Mouse (Mus musculus): Measurements from ENCODE around the gene Pcnp.
"Not testable (repeated sequence)": the region's sequence is repeated elsewhere in the genome, so short reads cannot be mapped to it uniquely, and the experiment has no call there.

The Pcnp gene

DNA sequence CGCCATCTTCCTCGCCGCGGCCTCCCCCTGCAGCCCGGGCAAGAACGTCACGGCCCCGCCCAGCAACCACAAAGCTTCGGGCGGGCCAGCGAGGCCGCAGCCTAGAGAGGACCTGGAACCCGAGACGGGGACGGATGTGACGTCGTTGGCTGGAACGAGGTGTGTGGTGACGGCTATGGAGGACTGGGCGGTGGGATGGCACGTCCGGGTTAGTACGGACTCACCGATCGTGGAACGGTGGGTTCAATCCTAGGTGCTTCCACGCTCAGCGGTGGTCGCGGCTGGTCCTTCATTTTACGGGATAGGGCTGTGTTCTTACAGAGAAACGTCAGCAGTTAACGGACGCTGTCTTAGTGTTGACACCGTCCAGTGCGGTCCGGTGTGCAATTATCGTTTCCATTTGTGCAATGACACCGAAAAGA, at the start of gene Pcnp:
TSS of gene Pcnp (minus strand) at position 79 of the 422 bp plus-strand sequence.
- DNase-seq (ENCODE audit: low spot score in 2 of 2), result peak; percentile 98

GRCm38 (mm10) chr16:56076121-56076869, 46.8 kb upstream of the Pcnp start:
- no peak for DNase-seq (ENCODE audit: low spot score in 2 of 2)

- DNase-seq (ENCODE audit: low spot score in 2 of 2), result peak; percentile 75 to 81
Measured at GRCm38 (mm10) chr16:56075222-56076111, 45.9 kb upstream of the Pcnp start.

GRCm38 (mm10) chr16:56074565-56074964, 45.0 kb upstream of the Pcnp start:
- no peak for DNase-seq (ENCODE audit: low spot score in 2 of 2)

- DNase-seq (ENCODE audit: low spot score in 2 of 2), result no peak
Measured at GRCm38 (mm10) chr16:56074122-56074521, 44.6 kb upstream of the Pcnp start.

- DNase-seq (ENCODE audit: low spot score in 2 of 2), result not testable (repeated sequence)
Measured at GRCm38 (mm10) chr16:56073150-56073549, 43.6 kb upstream of the Pcnp start.

GRCm38 (mm10) chr16:56072533-56072932, 43.0 kb upstream of the Pcnp start:
- DNase-seq (ENCODE audit: low spot score in 2 of 2), result no peak

GRCm38 (mm10) chr16:56071317-56072232, 42.0 kb upstream of the Pcnp start:
- DNase-seq (ENCODE audit: low spot score in 2 of 2), result no peak

DNA sequence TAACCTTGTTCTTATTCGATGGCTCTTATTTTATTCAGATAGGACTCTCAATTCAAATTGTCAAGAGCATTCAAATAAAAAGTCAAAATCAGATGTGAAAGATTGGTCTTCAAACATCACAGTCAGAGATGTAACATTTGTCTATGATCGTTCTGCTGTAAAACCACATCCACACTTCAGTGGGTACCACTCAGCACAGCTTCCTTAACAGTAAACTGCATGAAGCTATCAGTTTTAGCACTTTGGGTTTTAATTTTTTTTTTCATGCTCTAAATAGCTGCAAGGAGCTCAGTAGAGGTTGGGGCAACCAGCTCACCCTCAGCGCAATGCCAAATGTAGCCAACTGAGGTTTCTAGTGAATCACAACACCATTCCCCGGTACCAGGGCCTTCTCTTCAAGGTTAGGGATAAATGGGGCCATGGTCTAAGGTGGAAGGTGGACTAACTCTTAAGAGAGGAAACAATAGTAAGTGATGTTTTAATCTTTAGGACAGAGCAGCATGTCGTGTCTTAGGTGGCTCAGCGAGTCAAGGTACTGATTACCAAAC, 39.1 kb upstream of the Pcnp start:
- DNase-seq (ENCODE audit: low spot score in 2 of 2), result no peak

GRCm38 (mm10) chr16:56066113-56066512, 36.6 kb upstream of the Pcnp start:
- DNase-seq (ENCODE audit: low spot score in 2 of 2), result no peak

GRCm38 (mm10) chr16:56064334-56064990, 34.9 kb upstream of the Pcnp start:
- peak; percentile 62 to 71 for DNase-seq (ENCODE audit: low spot score in 2 of 2)

GRCm38 (mm10) chr16:56062981-56063380, 33.4 kb upstream of the Pcnp start:
- no peak for DNase-seq (ENCODE audit: low spot score in 2 of 2)

DNA sequence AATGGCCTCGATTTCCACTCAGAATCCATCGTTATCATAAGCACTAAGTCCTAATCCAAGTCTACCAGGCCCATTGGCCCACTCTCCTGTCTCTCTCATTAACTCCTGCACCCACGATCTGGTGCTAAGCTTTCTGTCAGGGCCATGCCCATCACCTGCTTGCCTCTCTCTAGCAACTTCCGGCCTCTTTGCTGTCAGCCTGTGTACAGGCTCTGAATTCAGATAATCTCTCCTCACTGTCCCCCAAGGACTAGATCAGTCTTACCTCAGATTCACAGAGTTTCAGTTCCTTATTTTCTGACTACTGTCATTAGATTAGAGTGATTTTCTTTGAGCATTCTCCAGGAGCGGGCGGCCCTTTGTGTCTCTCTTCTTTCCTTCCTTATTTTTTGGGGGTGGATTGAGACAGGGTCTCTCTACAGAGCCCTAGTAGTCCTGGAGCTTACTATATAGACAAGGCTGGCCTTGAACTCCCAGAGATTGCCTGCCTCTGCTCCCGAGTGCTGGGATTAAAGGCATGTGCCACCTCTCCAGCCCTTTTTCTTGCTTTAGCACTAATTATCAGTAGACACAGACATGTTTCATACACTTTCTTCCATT, 32.6 kb upstream of the Pcnp start:
- no peak for DNase-seq (ENCODE audit: low spot score in 2 of 2)

GRCm38 (mm10) chr16:56058151-56058550, 28.6 kb upstream of the Pcnp start:
- DNase-seq (ENCODE audit: low spot score in 2 of 2), result no peak

DNA sequence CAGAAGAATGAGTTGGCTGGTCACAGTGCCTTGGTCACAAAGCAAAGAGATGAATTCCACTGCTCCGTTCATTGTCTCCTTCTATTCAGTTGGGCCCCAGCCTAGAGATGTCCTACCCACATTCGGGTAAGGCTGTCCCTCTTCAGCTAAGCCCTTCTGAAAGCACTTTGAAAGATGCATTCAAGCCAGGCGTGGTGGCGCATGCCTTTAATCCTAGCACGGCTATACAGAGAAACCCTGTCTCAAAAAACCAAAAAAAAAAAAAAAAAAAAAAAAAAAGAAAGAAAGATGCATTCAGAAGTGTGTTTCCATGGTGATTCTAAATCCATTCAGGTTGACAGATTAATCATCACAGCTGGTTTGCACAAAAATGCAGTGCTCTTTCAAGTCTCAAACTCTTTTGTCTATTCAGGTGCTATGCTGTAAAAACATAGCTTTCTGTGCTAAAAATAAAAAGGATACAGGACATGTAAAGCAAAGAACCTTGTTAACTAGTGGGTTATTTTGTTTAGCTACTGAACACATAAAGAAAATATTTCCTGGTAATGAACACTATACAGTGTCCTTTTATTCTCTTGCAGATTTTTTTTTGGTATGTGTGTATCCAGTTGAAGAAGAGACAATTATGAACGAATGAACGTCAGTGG, 27.5 kb upstream of the Pcnp start:
- no peak for DNase-seq (ENCODE audit: low spot score in 2 of 2)

DNA sequence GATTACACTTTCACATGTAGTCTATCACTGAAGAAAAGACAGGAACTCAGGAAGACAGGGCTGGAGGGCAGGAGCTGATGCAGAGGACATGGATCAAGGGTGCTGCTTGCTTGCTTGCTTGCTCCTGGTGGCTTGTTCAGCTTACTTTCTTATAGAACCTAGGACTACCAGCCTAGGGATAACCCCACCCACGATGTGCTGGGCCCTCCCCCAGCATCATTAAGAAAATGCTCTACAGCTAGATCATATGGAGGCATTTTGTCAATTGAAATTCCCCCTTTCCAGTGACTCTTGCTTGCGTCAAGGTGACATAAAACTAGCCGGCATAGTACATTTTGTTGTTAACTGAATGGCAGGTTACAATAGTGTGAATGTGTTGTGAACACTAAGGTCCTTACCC, 26.4 kb upstream of the Pcnp start:
- no peak for DNase-seq (ENCODE audit: low spot score in 2 of 2)

GRCm38 (mm10) chr16:56048038-56048437, 18.5 kb upstream of the Pcnp start, which contains the start of gene Senp7:
Gene Senp7 (plus strand): TSS chr16:56048338.
- not testable (repeated sequence) for DNase-seq (ENCODE audit: low spot score in 2 of 2)

DNA sequence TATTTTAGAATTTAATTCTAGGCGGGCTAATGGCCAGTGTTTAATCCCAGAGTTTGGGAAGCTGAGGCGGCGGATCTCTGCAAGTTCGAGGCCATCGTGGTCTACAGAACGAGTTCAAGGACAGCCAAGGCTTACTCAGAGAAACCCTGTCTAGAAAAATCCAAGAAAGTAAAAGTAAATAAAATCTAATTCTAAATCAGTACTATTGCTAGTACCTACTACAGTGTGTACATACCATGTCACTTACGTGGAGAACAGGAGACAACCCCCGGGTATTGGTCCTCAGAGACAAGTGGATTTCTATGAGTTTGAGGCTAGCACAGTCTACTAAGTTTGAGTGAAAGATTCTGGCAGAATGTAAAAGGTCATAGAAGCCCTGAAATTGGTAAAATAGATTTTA, 8.6 kb upstream of the Pcnp start:
- no peak for DNase-seq (ENCODE audit: low spot score in 2 of 2)

DNA sequence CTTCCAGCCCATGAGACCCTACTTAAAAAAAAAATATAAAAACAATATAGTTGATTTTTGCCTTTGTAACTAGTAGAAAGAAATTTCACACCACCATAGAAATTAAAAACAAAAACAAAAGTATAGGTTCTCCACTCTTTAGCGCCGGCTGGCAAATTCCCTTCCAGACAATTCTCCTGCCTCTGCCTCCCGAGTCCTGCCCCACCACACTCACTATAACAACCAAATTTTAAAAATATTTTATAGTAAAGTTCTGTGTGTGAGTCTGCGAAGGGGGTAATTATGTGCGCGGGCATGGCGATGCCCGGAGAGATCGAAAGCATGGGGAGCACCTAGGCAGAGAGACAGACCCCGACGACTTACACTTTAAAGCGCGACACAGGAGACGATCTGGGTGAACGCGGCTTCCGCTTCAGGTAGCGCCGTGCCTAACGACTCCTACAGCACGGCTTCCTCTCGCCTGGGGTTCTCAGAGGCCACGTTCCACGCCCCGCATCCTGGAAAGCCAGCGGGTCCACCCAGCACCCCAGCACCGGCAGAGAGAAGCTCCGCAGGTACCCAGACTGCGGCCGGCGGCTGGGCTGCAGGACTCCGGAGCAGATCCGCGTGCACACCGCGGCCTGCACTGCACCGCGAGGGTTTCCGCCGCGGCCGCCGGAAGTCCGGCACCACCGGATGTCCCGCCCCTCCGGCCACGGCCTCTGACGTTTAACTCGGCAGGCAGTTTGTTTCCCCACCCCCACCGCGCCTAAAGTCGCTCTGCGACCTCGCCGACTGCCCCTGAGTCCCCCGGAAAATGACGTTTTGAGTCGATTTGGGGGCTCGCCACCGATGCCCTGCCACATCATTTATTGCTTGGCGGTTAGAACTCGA, 7.8 kb upstream of the Pcnp start, which contains the start of gene Trmt10c:
TSS of gene Trmt10c (minus strand) at position 682 of the 873 bp plus-strand sequence.
- peak; percentile 92 to 93 for DNase-seq (ENCODE audit: low spot score in 2 of 2)
